Mouse (Mus musculus): ENCODE measurements at regions not wholly inside any gene's neighbourhood (a gene's known extent, or its start where the extent isn't known, plus 50 kb on each side); places are given as distances from the start of the nearest gene placed in this dataset.

- no peaks in the 10 kb centered on the region for H3K9me3 ChIP-seq
- ATAC-seq (ENCODE audit: low FRiP score, low read depth) = no peak
- 49% methylated on average over 2 of the region's 2 CpGs for WGBS
- no peak overlapping the region for H3K4me3 ChIP-seq
- no peaks in the 10 kb centered on the region for H3K36me3 ChIP-seq
- H3K4me1 ChIP-seq = peaks cover 16% of the 10 kb centered on the region
- no peak overlapping the region for H3K27ac ChIP-seq
- no peak overlapping the region for H3K9ac ChIP-seq
- no peak overlapping the region for H3K4me2 ChIP-seq (replicated peaks)
- no peaks in the 10 kb centered on the region for H3K27me3 ChIP-seq (replicated peaks)
Observed at GRCm38 (mm10) chr17:87501098-87501497, 54.4 kb upstream of the Calm2 start.

- Histone ChIP-seq H3K9ac (no peak overlapping the region), H3K27ac (no peak overlapping the region)
Observed at GRCm38 (mm10) chr17:87501687-87502387, 55.1 kb upstream of the Calm2 start.

GRCm38 (mm10) chr17:87502388-87503369 lies 55.9 kb upstream of the Calm2 start:
- Histone ChIP-seq H3K27ac (no peak overlapping the region), H3K4me1 (peaks cover 16% of the 10 kb centered on the region), H3K9ac (no peak overlapping the region), H3K4me2 (replicated peaks) (peak overlapping the region; percentile 33), H3K27me3 (replicated peaks) (no peaks in the 10 kb centered on the region), H3K36me3 (no peaks in the 10 kb centered on the region), H3K9me3 (no peaks in the 10 kb centered on the region), H3K4me3 (no peak overlapping the region)
- peak; percentile 69 for ATAC-seq (ENCODE audit: low FRiP score, low read depth)
- WGBS = 23% methylated on average over 12 of the region's 14 CpGs

More at GRCm38 (mm10) chr17:87501687-87502387, 55.1 kb upstream of the Calm2 start:
- peaks cover 16% of the 10 kb centered on the region for H3K4me1 ChIP-seq
- H3K9me3 ChIP-seq = no peaks in the 10 kb centered on the region
- no peaks in the 10 kb centered on the region for H3K27me3 ChIP-seq (replicated peaks)
- no peak overlapping the region for H3K4me3 ChIP-seq
- 36% methylated on average over 10 of the region's 10 CpGs for WGBS
- H3K36me3 ChIP-seq = no peaks in the 10 kb centered on the region
- 0 out of 2 replicates have a peak, but pooled peaks have one; percentile 22 for ATAC-seq (ENCODE audit: low FRiP score, low read depth)
- no peak overlapping the region for H3K4me2 ChIP-seq (replicated peaks)

GRCm38 (mm10) chr17:87503491-87503890 lies 56.8 kb upstream of the Calm2 start:
- H3K9ac ChIP-seq = no peak overlapping the region

GRCm38 (mm10) chr17:87504960-87505681 lies 58.4 kb upstream of the Calm2 start:
- Histone ChIP-seq H3K9ac (no peak overlapping the region), H3K27me3 (replicated peaks) (no peaks in the 10 kb centered on the region), H3K36me3 (no peaks in the 10 kb centered on the region), H3K4me2 (replicated peaks) (no peak overlapping the region), H3K4me1 (peaks cover 16% of the 10 kb centered on the region), H3K27ac (no peak overlapping the region), H3K4me3 (no peak overlapping the region), H3K9me3 (no peaks in the 10 kb centered on the region)
- ATAC-seq (ENCODE audit: low FRiP score, low read depth) = no peak
- 68% methylated on average over 5 of the region's 5 CpGs for WGBS

More at GRCm38 (mm10) chr17:87503491-87503890, 56.8 kb upstream of the Calm2 start:
- Histone ChIP-seq H3K27ac (no peak overlapping the region), H3K4me1 (peaks cover 16% of the 10 kb centered on the region), H3K27me3 (replicated peaks) (no peaks in the 10 kb centered on the region), H3K4me3 (no peak overlapping the region), H3K4me2 (replicated peaks) (no peak overlapping the region), H3K36me3 (no peaks in the 10 kb centered on the region), H3K9me3 (no peaks in the 10 kb centered on the region)
- WGBS = 77% methylated on average over 5 of the region's 5 CpGs
- ATAC-seq (ENCODE audit: low FRiP score, low read depth) = no peak

GRCm38 (mm10) chr17:87507848-87508247 lies 61.1 kb upstream of the Calm2 start:
- no peaks in the 10 kb centered on the region for H3K9me3 ChIP-seq
- no peak overlapping the region for H3K4me3 ChIP-seq
- no peak overlapping the region for H3K4me2 ChIP-seq (replicated peaks)
- no peaks in the 10 kb centered on the region for H3K36me3 ChIP-seq
- H3K27ac ChIP-seq = no peak overlapping the region
- no peak overlapping the region for H3K9ac ChIP-seq
- H3K4me1 ChIP-seq = peaks cover 7% of the 10 kb centered on the region
- ATAC-seq (ENCODE audit: low FRiP score, low read depth) = no peak
- WGBS = 43% methylated on average over 8 of the region's 8 CpGs
- H3K27me3 ChIP-seq (replicated peaks) = no peaks in the 10 kb centered on the region

- WGBS = 80% methylated on average over 16 of the region's 16 CpGs
Observed at GRCm38 (mm10) chr17:87508582-87509253, 62.0 kb upstream of the Calm2 start.

GRCm38 (mm10) chr17:87512000-87512611 lies 65.4 kb upstream of the Calm2 start:
- Histone ChIP-seq H3K9ac (no peak overlapping the region), H3K36me3 (no peaks in the 10 kb centered on the region), H3K27ac (no peak overlapping the region), H3K4me1 (0 out of 2 replicates have a peak, but pooled peaks cover 6% of the 10 kb centered on the region), H3K9me3 (no peaks in the 10 kb centered on the region), H3K4me2 (replicated peaks) (no peak overlapping the region), H3K4me3 (no peak overlapping the region), H3K27me3 (replicated peaks) (no peaks in the 10 kb centered on the region)
- 53% methylated on average over 9 of the region's 9 CpGs for WGBS
- ATAC-seq (ENCODE audit: low FRiP score, low read depth) = peak; percentile 51

More at GRCm38 (mm10) chr17:87508582-87509253, 62.0 kb upstream of the Calm2 start:
- Histone ChIP-seq H3K9me3 (no peaks in the 10 kb centered on the region), H3K27ac (no peak overlapping the region), H3K27me3 (replicated peaks) (no peaks in the 10 kb centered on the region), H3K4me3 (no peak overlapping the region), H3K4me1 (0 out of 2 replicates have a peak, but pooled peaks cover 6% of the 10 kb centered on the region), H3K9ac (no peak overlapping the region), H3K4me2 (replicated peaks) (no peak overlapping the region), H3K36me3 (no peaks in the 10 kb centered on the region)
- ATAC-seq (ENCODE audit: low FRiP score, low read depth) = no peak

- Histone ChIP-seq H3K9me3 (no peaks in the 10 kb centered on the region), H3K4me2 (replicated peaks) (no peak overlapping the region), H3K36me3 (no peaks in the 10 kb centered on the region), H3K4me1 (peaks cover 6% of the 10 kb centered on the region; the same call in 1 of the 2 replicates), H3K27me3 (replicated peaks) (no peaks in the 10 kb centered on the region), H3K4me3 (no peak overlapping the region), H3K27ac (no peak overlapping the region), H3K9ac (no peak overlapping the region)
- ATAC-seq (ENCODE audit: low FRiP score, low read depth) = no peak
- WGBS = 64% methylated on average over 11 of the region's 11 CpGs
Observed at GRCm38 (mm10) chr17:87513822-87514221, 67.1 kb upstream of the Calm2 start.

- Histone ChIP-seq H3K4me3 (no peak overlapping the region), H3K36me3 (no peaks in the 10 kb centered on the region), H3K9me3 (no peaks in the 10 kb centered on the region), H3K27me3 (replicated peaks) (no peaks in the 10 kb centered on the region), H3K9ac (no peak overlapping the region), H3K27ac (no peak overlapping the region), H3K4me2 (replicated peaks) (no peak overlapping the region), H3K4me1 (peaks cover 6% of the 10 kb centered on the region; the same call in 1 of the 2 replicates)
- 60% methylated on average over 6 of the region's 6 CpGs for WGBS
- ATAC-seq (ENCODE audit: low FRiP score, low read depth) = no peak
Observed at GRCm38 (mm10) chr17:87514366-87515126, 67.8 kb upstream of the Calm2 start.
